Mouse (Mus musculus) G1E (cell line): Measurements from ENCODE around the gene Ap3m1. TPM values are rescaled to one million over a fixed set of nuclear protein-coding genes. Genes with fewer than 3 reads are reported as not detected.

ENCODE experiments used
- ATAC-seq: 2 replicates; pipeline ENCODE4 v1.8.0; 2016; ENCODE audit warnings: mild to moderate bottlenecking; ENCODE audit not compliant: insufficient number of reproducible peaks, poor library complexity, low FRiP score, severe bottlenecking; ENCODE audit errors: extremely low read depth
- DNase-seq: peaks from one replicate; pipeline ENCODE4 v3.0.0; 2012; ENCODE audit warnings: low spot score
- H3K27me3 ChIP-seq: 2 replicates; pipeline ENCODE4 v1.6.1; 2012; ENCODE audit warnings: mild to moderate bottlenecking, low read length, inconsistent platforms; ENCODE audit not compliant: insufficient read depth
- H3K36me3 ChIP-seq: replicated peaks from 2 replicates; pipeline ENCODE3; 2012; ENCODE audit warnings: mild to moderate bottlenecking, inconsistent platforms
- H3K4me1 ChIP-seq: 2 replicates; pipeline ENCODE4 v1.6.1; 2012; ENCODE audit warnings: low read depth, low read length, inconsistent platforms, mixed read lengths; ENCODE audit not compliant: insufficient read depth
- H3K4me3 ChIP-seq: 2 replicates; pipeline ENCODE4 v1.5.1; 2012; ENCODE audit warnings: low read depth, mild to moderate bottlenecking, inconsistent platforms, low read length, moderate library complexity, mixed read lengths
- H3K9me3 ChIP-seq: replicated peaks from 2 replicates; pipeline ENCODE4 v1.6.1; 2012; ENCODE audit warnings: inconsistent platforms
- CTCF ChIP-seq: IDR thresholded peaks from 2 replicates; pipeline ENCODE4 v1.5.1; 2012; ENCODE audit warnings: low read depth, low read length, inconsistent platforms, mixed read lengths
- GATA1 ChIP-seq: IDR thresholded peaks from 2 replicates; pipeline ENCODE4 v1.6.1; 2012; ENCODE audit warnings: borderline replicate concordance, low read length, inconsistent platforms, mixed read lengths
- GATA2 ChIP-seq: IDR thresholded peaks from 2 replicates; pipeline ENCODE4 v1.6.1; 2012; ENCODE audit warnings: low read depth, low read length, inconsistent platforms, borderline replicate concordance
- POLR2AphosphoS5 ChIP-seq: IDR thresholded peaks from 2 replicates; pipeline ENCODE4 v1.6.1; 2012; ENCODE audit warnings: low read depth, low read length, inconsistent platforms; ENCODE audit not compliant: insufficient replicate concordance
- TAL1 ChIP-seq: conservative IDR thresholded peaks from 2 replicates; pipeline ENCODE4 v1.6.1; 2012; ENCODE audit warnings: low read depth, low read length, inconsistent platforms, mixed read lengths
- polyA plus RNA-seq: library from polyadenylated mRNA; stranded (reverse); fragments of >175 nt; gene quantifications from 2 replicates; pipeline ENCODE4 v1.2.3, GENCODE M21; 2012
- total RNA-seq, 2 experiments: library from RNA; stranded (forward) in 1 of 2; stranded (reverse) in 1 of 2; fragments of 200-1000 nt in 1 of 2; fragments of >200 nt in 1 of 2; fragmentation: Nextera tagmentation in 1 of 2; gene quantifications; 2 replicates each; pipeline ENCODE4 v1.2.3; 2014 to 2017

Gene Ap3m1
- total and polyA plus RNA-seq, 3 experiments: 8.2 to 148 (median 114) TPM

- Histone ChIP-seq H3K4me3 (no peak overlapping the region), H3K9me3 (peaks cover 2% of the 10 kb centered on the region; the same call in 1 of the 2 replicates), H3K36me3 (peaks cover 31% of the 10 kb centered on the region), H3K27me3 (no peaks in the 10 kb centered on the region), H3K4me1 (peaks cover 13% of the 10 kb centered on the region)
- ATAC-seq (no peak), DNase-seq (no peak)
- TF ChIP-seq CTCF (peak; percentile 51; the same call in 1 of the 2 replicates), GATA2 (no peak)
These were observed 3.4 kb downstream of the Ap3m1 start for GRCm38 (mm10) chr14:21048879-21049278.

- H3K36me3 ChIP-seq: peaks cover 38% of the 10 kb centered on the region
- H3K27me3 ChIP-seq: no peaks in the 10 kb centered on the region
- DNase-seq (no peak), ATAC-seq (no peak)
- H3K9me3 ChIP-seq: peaks cover 2% of the 10 kb centered on the region; the same call in 1 of the 2 replicates
- TF ChIP-seq CTCF (no peak), POLR2AphosphoS5 (no peak), TAL1 (no peak), GATA1 (no peak), GATA2 (no peak)
- peaks cover 9% of the 10 kb centered on the region for H3K4me1 ChIP-seq
- H3K4me3 ChIP-seq: no peak overlapping the region
These were observed 4.5 kb downstream of the Ap3m1 start for GRCm38 (mm10) chr14:21047840-21048239.

GRCm38 (mm10) chr14:21039623-21040022 is 12.7 kb downstream of the Ap3m1 start:
- Histone ChIP-seq H3K36me3 (peaks cover 77% of the 10 kb centered on the region), H3K27me3 (no peaks in the 10 kb centered on the region), H3K4me3 (no peak overlapping the region), H3K9me3 (no peaks in the 10 kb centered on the region), H3K4me1 (peaks cover 8% of the 10 kb centered on the region)
- DNase-seq (no peak), ATAC-seq (no peak)
- TF ChIP-seq TAL1 (no peak), GATA1 (no peak), POLR2AphosphoS5 (no peak), CTCF (no peak)

DNA sequence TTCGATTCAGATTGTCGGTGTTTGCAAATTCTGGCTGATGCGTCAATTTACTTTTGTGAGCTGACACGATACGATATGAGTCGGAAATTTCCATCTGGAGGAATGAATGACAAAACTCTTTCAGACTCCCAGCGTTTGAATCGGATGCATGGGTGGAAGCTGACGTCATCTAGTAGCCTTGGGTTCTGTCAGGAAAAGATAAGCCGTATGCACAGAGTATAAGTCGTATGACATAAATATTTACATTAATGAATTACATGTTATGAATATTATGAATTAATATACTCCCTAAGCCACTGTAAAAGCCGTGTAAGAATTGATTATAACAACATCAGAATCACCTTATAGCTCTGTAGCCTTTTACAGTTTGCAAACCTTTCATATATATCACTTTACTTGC is 13.2 kb downstream of the Ap3m1 start:
- Histone ChIP-seq H3K9me3 (no peaks in the 10 kb centered on the region), H3K27me3 (no peaks in the 10 kb centered on the region), H3K4me3 (no peak overlapping the region), H3K4me1 (peaks cover 8% of the 10 kb centered on the region), H3K36me3 (peaks cover 79% of the 10 kb centered on the region)
- TF ChIP-seq CTCF: no peak
- TF ChIP-seq GATA1: no peak
- no peak for TF ChIP-seq GATA2
- TF ChIP-seq POLR2AphosphoS5: no peak
- TF ChIP-seq TAL1: no peak
- ATAC-seq (no peak), DNase-seq (no peak)

GRCm38 (mm10) chr14:21034791-21035190 is 17.5 kb downstream of the Ap3m1 start:
- Histone ChIP-seq H3K4me1 (no peaks in the 10 kb centered on the region; the same call in 1 of the 2 replicates), H3K9me3 (no peaks in the 10 kb centered on the region), H3K36me3 (peaks cover 86% of the 10 kb centered on the region), H3K4me3 (no peak overlapping the region), H3K27me3 (no peaks in the 10 kb centered on the region)
- DNase-seq: no peak
- TF ChIP-seq GATA1: no peak
- no peak for TF ChIP-seq TAL1
- TF ChIP-seq CTCF: no peak
- TF ChIP-seq POLR2AphosphoS5: no peak
- TF ChIP-seq GATA2: no peak
- ATAC-seq: no peak

- H3K27me3 ChIP-seq: no peaks in the 10 kb centered on the region
- ATAC-seq: no peak
- TF ChIP-seq POLR2AphosphoS5 (no peak), TAL1 (no peak), GATA1 (no peak), CTCF (no peak), GATA2 (no peak)
- H3K9me3 ChIP-seq: no peaks in the 10 kb centered on the region
- H3K36me3 ChIP-seq: peaks cover 86% of the 10 kb centered on the region
- no peak overlapping the region for H3K4me3 ChIP-seq
- H3K4me1 ChIP-seq: no peaks in the 10 kb centered on the region
- DNase-seq: no peak
These were observed 18.0 kb downstream of the Ap3m1 start for GRCm38 (mm10) chr14:21034271-21034670.

GRCm38 (mm10) chr14:21031783-21032511 is 20.4 kb downstream of the Ap3m1 start:
- H3K4me3 ChIP-seq: no peak overlapping the region
- no peaks in the 10 kb centered on the region for H3K9me3 ChIP-seq
- no peaks in the 10 kb centered on the region for H3K27me3 ChIP-seq
- no peak for TF ChIP-seq GATA2
- no peak for TF ChIP-seq GATA1
- no peak for TF ChIP-seq TAL1
- no peak for TF ChIP-seq POLR2AphosphoS5
- TF ChIP-seq CTCF: no peak
- no peak for ATAC-seq
- H3K36me3 ChIP-seq: peaks cover 88% of the 10 kb centered on the region
- DNase-seq: no peak
- H3K4me1 ChIP-seq: no peaks in the 10 kb centered on the region
